Mouse (Mus musculus) G1E (cell line): ENCODE data around the gene Cmbl. TPM values are rescaled to one million over a fixed set of nuclear protein-coding genes. Genes with fewer than 3 reads are reported as not detected.

ENCODE experiments used
- ATAC-seq: 2 replicates; pipeline ENCODE4 v1.8.0; 2016; ENCODE audit warnings: mild to moderate bottlenecking; ENCODE audit not compliant: insufficient number of reproducible peaks, poor library complexity, low FRiP score, severe bottlenecking; ENCODE audit errors: extremely low read depth
- DNase-seq: peaks from one replicate; pipeline ENCODE4 v3.0.0; 2012; ENCODE audit warnings: low spot score
- H3K27me3 ChIP-seq: 2 replicates; pipeline ENCODE4 v1.6.1; 2012; ENCODE audit warnings: mild to moderate bottlenecking, low read length, inconsistent platforms; ENCODE audit not compliant: insufficient read depth
- H3K36me3 ChIP-seq: replicated peaks from 2 replicates; pipeline ENCODE3; 2012; ENCODE audit warnings: mild to moderate bottlenecking, inconsistent platforms
- H3K4me1 ChIP-seq: 2 replicates; pipeline ENCODE4 v1.6.1; 2012; ENCODE audit warnings: low read depth, low read length, inconsistent platforms, mixed read lengths; ENCODE audit not compliant: insufficient read depth
- H3K4me3 ChIP-seq: 2 replicates; pipeline ENCODE4 v1.5.1; 2012; ENCODE audit warnings: low read depth, mild to moderate bottlenecking, inconsistent platforms, low read length, moderate library complexity, mixed read lengths
- H3K9me3 ChIP-seq: replicated peaks from 2 replicates; pipeline ENCODE4 v1.6.1; 2012; ENCODE audit warnings: inconsistent platforms
- CTCF ChIP-seq: IDR thresholded peaks from 2 replicates; pipeline ENCODE4 v1.5.1; 2012; ENCODE audit warnings: low read depth, low read length, inconsistent platforms, mixed read lengths
- GATA1 ChIP-seq: IDR thresholded peaks from 2 replicates; pipeline ENCODE4 v1.6.1; 2012; ENCODE audit warnings: borderline replicate concordance, low read length, inconsistent platforms, mixed read lengths
- GATA2 ChIP-seq: IDR thresholded peaks from 2 replicates; pipeline ENCODE4 v1.6.1; 2012; ENCODE audit warnings: low read depth, low read length, inconsistent platforms, borderline replicate concordance
- POLR2AphosphoS5 ChIP-seq: IDR thresholded peaks from 2 replicates; pipeline ENCODE4 v1.6.1; 2012; ENCODE audit warnings: low read depth, low read length, inconsistent platforms; ENCODE audit not compliant: insufficient replicate concordance
- TAL1 ChIP-seq: conservative IDR thresholded peaks from 2 replicates; pipeline ENCODE4 v1.6.1; 2012; ENCODE audit warnings: low read depth, low read length, inconsistent platforms, mixed read lengths
- polyA plus RNA-seq: library from polyadenylated mRNA; stranded (reverse); fragments of >175 nt; gene quantifications from 2 replicates; pipeline ENCODE4 v1.2.3, GENCODE M21; 2012
- total RNA-seq, 2 experiments: library from RNA; stranded (forward) in 1 of 2; stranded (reverse) in 1 of 2; fragments of 200-1000 nt in 1 of 2; fragments of >200 nt in 1 of 2; fragmentation: Nextera tagmentation in 1 of 2; gene quantifications; 2 replicates each; pipeline ENCODE4 v1.2.3; 2014 to 2017

Gene Cmbl
- total and polyA plus RNA-seq, 3 experiments, result not detected

DNA sequence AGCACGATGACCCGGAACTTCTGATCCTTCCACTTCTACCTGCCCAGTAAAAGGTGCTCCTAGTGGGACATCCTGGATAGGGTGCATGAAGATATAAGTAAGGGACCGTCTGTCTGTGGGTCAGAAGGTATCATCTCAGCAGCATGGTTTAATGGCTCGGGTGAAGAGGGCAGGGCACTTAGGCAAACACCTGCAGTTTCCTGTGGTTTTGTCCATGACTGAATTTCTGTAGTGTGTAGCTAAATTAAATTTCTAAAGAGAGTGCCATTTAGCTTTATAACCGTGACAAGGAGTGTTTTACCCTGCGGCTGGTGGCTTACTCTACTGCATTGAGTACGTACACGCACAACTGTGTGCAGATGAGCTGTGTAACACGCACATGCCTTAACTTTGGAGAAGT is 52.1 kb downstream of the Cmbl start:
- Histone ChIP-seq H3K4me3 (no peak overlapping the region), H3K36me3 (peaks cover 64% of the 10 kb centered on the region), H3K4me1 (peaks cover 3% of the 10 kb centered on the region; the same call in 1 of the 2 replicates), H3K9me3 (no peaks in the 10 kb centered on the region), H3K27me3 (no peaks in the 10 kb centered on the region)
- DNase-seq, result no peak
- no peak for ATAC-seq
- TF ChIP-seq GATA1, result no peak
- no peak for TF ChIP-seq CTCF
- no peak for TF ChIP-seq POLR2AphosphoS5
- no peak for TF ChIP-seq TAL1
- no peak for TF ChIP-seq GATA2

GRCm38 (mm10) chr15:31619521-31619920 is 54.3 kb downstream of the Cmbl start:
- no peak for ATAC-seq
- Histone ChIP-seq H3K4me1 (no peaks in the 10 kb centered on the region), H3K9me3 (no peaks in the 10 kb centered on the region), H3K4me3 (no peak overlapping the region), H3K36me3 (peaks cover 49% of the 10 kb centered on the region), H3K27me3 (no peaks in the 10 kb centered on the region)
- TF ChIP-seq GATA2 (no peak), POLR2AphosphoS5 (no peak), CTCF (no peak), TAL1 (no peak), GATA1 (no peak)
- no peak for DNase-seq

DNA sequence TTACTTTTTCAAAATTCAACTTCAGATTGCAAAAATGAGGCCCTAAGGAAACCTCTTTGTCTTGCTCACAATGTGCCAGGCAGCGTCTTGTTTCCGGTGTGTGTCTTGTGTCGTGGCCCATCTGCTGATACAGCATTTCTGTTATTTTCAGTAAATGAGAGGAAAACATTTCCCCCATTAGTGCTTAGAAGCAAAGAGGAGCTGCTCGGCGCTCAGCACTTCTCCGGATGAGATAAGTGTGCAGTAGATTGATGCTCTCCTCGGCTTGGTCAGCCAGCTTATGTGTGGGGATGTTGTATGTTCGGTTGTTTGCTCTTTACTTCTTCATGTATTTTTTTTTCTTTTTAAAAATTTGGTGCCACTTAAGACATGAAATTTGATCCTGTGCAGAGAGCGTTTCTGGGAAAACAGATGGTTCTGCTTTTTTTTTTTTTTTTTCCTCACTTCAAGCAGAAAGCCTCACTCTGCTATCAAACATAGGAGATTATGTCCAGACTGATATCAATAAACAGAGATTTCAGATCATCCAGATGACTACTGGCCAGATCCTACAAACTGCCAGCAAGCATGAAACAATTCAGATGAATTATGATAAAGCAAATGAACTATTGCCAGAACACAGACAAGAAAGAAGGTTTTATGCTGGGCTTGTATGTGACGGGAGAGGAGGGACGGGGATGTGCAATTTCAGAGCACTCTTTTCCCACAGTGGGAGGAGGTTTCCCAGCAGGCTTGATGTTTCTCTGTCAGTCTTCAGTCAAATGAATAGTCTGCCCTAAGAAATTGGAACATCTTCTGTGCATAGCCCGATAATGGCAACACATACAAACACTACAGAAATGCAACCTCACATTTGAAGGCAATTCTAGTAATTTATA is 62.3 kb downstream of the Cmbl start:
- no peak for TF ChIP-seq GATA2
- no peak for TF ChIP-seq POLR2AphosphoS5
- TF ChIP-seq GATA1, result no peak
- TF ChIP-seq CTCF, result no peak
- no peak for TF ChIP-seq TAL1
- H3K36me3 ChIP-seq, result no peaks in the 10 kb centered on the region
- H3K4me1 ChIP-seq, result no peaks in the 10 kb centered on the region
- H3K4me3 ChIP-seq, result no peak overlapping the region
- H3K27me3 ChIP-seq, result peaks cover 12% of the 10 kb centered on the region
- no peaks in the 10 kb centered on the region for H3K9me3 ChIP-seq
- no peak for DNase-seq
- ATAC-seq, result no peak

DNA sequence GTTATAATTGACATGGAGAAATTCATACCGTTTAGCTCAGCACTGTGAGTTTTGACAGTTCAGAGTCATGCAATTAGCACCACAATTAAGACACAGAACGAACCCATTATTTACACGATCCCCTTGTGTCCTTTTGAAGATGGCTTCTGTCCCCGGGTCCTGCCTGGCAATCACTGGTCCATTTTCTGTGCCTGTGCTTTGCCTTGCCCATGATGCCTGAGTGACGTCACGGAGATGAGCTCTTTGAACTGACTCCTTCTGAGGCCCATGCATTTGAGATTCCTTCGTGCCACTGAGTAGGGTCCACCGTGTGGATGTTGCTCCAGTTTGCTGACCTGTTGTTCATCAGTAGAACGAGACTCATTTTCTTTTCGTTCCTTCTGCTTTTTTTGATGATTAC is 63.0 kb downstream of the Cmbl start:
- no peak for ATAC-seq
- H3K4me3 ChIP-seq, result no peak overlapping the region
- no peaks in the 10 kb centered on the region for H3K9me3 ChIP-seq
- H3K4me1 ChIP-seq, result no peaks in the 10 kb centered on the region
- H3K36me3 ChIP-seq, result no peaks in the 10 kb centered on the region
- DNase-seq, result no peak
- H3K27me3 ChIP-seq, result peaks cover 13% of the 10 kb centered on the region
- no peak for TF ChIP-seq CTCF

DNA sequence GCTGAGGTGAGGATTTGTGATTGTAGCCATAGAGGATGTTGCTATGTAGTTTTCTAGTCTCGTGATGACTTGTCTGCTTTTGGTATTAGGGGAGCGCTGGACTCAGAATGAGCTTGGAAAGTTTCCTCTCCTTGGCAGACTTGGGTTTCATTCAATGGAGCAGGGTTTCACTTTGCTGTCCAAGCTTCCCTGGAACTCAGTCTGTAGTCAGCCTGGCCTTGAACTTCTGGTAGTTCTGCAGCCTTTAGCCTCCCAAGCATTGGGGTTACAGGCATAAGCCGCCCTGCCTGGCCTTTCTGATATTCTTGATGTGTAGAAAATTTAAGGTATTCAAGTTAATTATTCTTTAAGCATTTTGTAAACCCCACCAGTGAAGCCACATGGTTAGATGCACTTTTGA is 64.4 kb downstream of the Cmbl start:
- ATAC-seq (no peak), DNase-seq (no peak)
- no peaks in the 10 kb centered on the region for H3K9me3 ChIP-seq
- H3K4me1 ChIP-seq, result no peaks in the 10 kb centered on the region
- H3K36me3 ChIP-seq, result no peaks in the 10 kb centered on the region
- H3K4me3 ChIP-seq, result no peak overlapping the region
- peaks cover 13% of the 10 kb centered on the region for H3K27me3 ChIP-seq
- no peak for TF ChIP-seq GATA1
- no peak for TF ChIP-seq TAL1
- TF ChIP-seq GATA2, result no peak
- TF ChIP-seq POLR2AphosphoS5, result no peak
- TF ChIP-seq CTCF, result no peak

DNA sequence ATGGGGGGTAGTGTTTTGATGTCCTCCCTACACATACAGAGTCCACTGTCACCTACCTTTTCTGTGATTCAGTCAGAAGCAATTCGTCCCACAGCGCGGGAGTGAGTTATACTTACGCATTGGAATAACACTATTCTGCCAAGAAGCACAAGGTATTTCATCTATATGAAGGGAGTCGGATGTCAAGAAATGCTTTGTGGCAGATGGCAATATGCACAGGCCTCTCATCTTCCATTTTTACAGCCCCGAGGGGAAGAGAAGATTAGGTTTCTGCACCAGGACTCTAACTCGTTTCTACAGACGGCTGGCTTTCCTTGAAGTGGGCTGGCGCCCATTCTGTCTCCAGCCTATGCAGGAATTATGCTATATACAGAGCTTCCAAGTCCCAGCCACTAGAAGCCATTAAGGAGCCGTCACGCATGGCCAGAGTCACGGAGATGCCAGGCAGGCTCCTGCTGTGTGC is 66.2 kb downstream of the Cmbl start:
- Histone ChIP-seq H3K36me3 (no peaks in the 10 kb centered on the region), H3K4me1 (no peaks in the 10 kb centered on the region), H3K9me3 (no peaks in the 10 kb centered on the region), H3K27me3 (peaks cover 13% of the 10 kb centered on the region), H3K4me3 (no peak overlapping the region)
- ATAC-seq (no peak), DNase-seq (no peak)
- TF ChIP-seq TAL1 (no peak), POLR2AphosphoS5 (no peak), GATA1 (no peak), GATA2 (no peak), CTCF (no peak)

- H3K9me3 ChIP-seq, result no peaks in the 10 kb centered on the region
- TF ChIP-seq POLR2AphosphoS5, result no peak
- TF ChIP-seq GATA1, result no peak
- TF ChIP-seq GATA2, result no peak
- TF ChIP-seq TAL1, result no peak
- TF ChIP-seq CTCF, result no peak
- H3K4me3 ChIP-seq, result no peak overlapping the region
- H3K36me3 ChIP-seq, result no peaks in the 10 kb centered on the region
- H3K27me3 ChIP-seq, result peaks cover 13% of the 10 kb centered on the region
- DNase-seq (no peak), ATAC-seq (no peak)
- H3K4me1 ChIP-seq, result no peaks in the 10 kb centered on the region
Observed at GRCm38 (mm10) chr15:31632478-31632877, 67.3 kb downstream of the Cmbl start.
